Mouse (Mus musculus): Measurements from ENCODE around the gene Syngr3. TPM values are rescaled to one million over a fixed set of nuclear protein-coding genes. Genes with fewer than 3 reads are reported as not detected.
"Not testable (repeated sequence)": the region's sequence is repeated elsewhere in the genome, so short reads cannot be mapped to it uniquely, and the experiment has no call there.

The Syngr3 gene
- polyA plus RNA-seq, 1 experiment from 2014 or later = 0.11 TPM

GRCm38 (mm10) chr17:24676187-24676586 is 13.6 kb downstream of the Syngr3 start:
- TF ChIP-seq CTCF (IDR thresholded peaks at IDR 0.05; ENCODE audit: low read depth) (peak; percentile 87), EP300 (IDR thresholded peaks at IDR 0.05; ENCODE audit: low read depth) (no peak)
- Histone ChIP-seq H3K4me2 (ENCODE audit: low read depth, low read length) (no peak overlapping the region), H3K27ac (ENCODE audit: low read depth) (no peak overlapping the region), H3K9me3 (ENCODE audit: low read length) (no peaks in the 10 kb centered on the region), H3K36me3 (replicated peaks; ENCODE audit: insufficient read depth, low read length) (peaks cover 45% of the 10 kb centered on the region), H3K9ac (replicated peaks) (no peak overlapping the region), H3K4me1 (ENCODE audit: insufficient read depth) (peaks cover 23% of the 10 kb centered on the region), H3K4me3 (ENCODE audit: low read depth, low read length) (no peak overlapping the region), H3K27me3 (ENCODE audit: insufficient read depth, low read length) (no peaks in the 10 kb centered on the region)
- peak; percentile 33 for ATAC-seq
- 68% methylated on average over 2 of the region's 2 CpGs for WGBS (ENCODE audit: insufficient replicate concordance)
- peak; percentile 84 for DNase-seq

GRCm38 (mm10) chr17:24674277-24674676 is 15.5 kb downstream of the Syngr3 start:
- H3K4me3 ChIP-seq (ENCODE audit: low read depth, low read length) = no peak overlapping the region
- no peaks in the 10 kb centered on the region for H3K27me3 ChIP-seq (ENCODE audit: insufficient read depth, low read length)
- peaks cover 34% of the 10 kb centered on the region for H3K4me1 ChIP-seq (ENCODE audit: insufficient read depth)
- H3K36me3 ChIP-seq (replicated peaks; ENCODE audit: insufficient read depth, low read length) = peaks cover 28% of the 10 kb centered on the region
- H3K9me3 ChIP-seq (ENCODE audit: low read length) = no peaks in the 10 kb centered on the region
- H3K9ac ChIP-seq (replicated peaks) = no peak overlapping the region
- TF ChIP-seq EP300 (IDR thresholded peaks at IDR 0.05; ENCODE audit: low read depth) (no peak), CTCF (IDR thresholded peaks at IDR 0.05; ENCODE audit: low read depth) (no peak)
- 55% methylated on average over 7 of the region's 7 CpGs for WGBS (ENCODE audit: insufficient replicate concordance)
- no peak overlapping the region for H3K4me2 ChIP-seq (ENCODE audit: low read depth, low read length)
- H3K27ac ChIP-seq (ENCODE audit: low read depth) = no peak overlapping the region
- DNase-seq (no peak), ATAC-seq (no peak)

- Histone ChIP-seq H3K27ac (ENCODE audit: low read depth) (peak overlapping the region; percentile 31; the same call in 1 of the 2 replicates), H3K27me3 (ENCODE audit: insufficient read depth, low read length) (no peaks in the 10 kb centered on the region), H3K36me3 (replicated peaks; ENCODE audit: insufficient read depth, low read length) (peaks cover 7% of the 10 kb centered on the region), H3K9ac (replicated peaks) (no peak overlapping the region; the same call in 1 of the 2 replicates), H3K4me2 (ENCODE audit: low read depth, low read length) (peak overlapping the region; percentile 98), H3K4me3 (ENCODE audit: low read depth, low read length) (no peak overlapping the region), H3K4me1 (ENCODE audit: insufficient read depth) (peaks cover 40% of the 10 kb centered on the region), H3K9me3 (ENCODE audit: low read length) (no peaks in the 10 kb centered on the region)
- TF ChIP-seq CTCF (IDR thresholded peaks at IDR 0.05; ENCODE audit: low read depth) (no peak), EP300 (IDR thresholded peaks at IDR 0.05; ENCODE audit: low read depth) (no peak)
- ATAC-seq = peak; percentile 40
- peak; percentile 75 for DNase-seq
- WGBS (ENCODE audit: insufficient replicate concordance) = 10% methylated on average over 5 of the region's 5 CpGs
These were observed 17.6 kb downstream of the Syngr3 start for GRCm38 (mm10) chr17:24672141-24672540.

- no peak for DNase-seq
- H3K9ac ChIP-seq (replicated peaks) = peak overlapping the region; percentile 99; the same call in 1 of the 2 replicates
- TF ChIP-seq EP300 (IDR thresholded peaks at IDR 0.05; ENCODE audit: low read depth) = no peak
- TF ChIP-seq CTCF (IDR thresholded peaks at IDR 0.05; ENCODE audit: low read depth) = no peak
- peak overlapping the region; percentile 98 for H3K4me2 ChIP-seq (ENCODE audit: low read depth, low read length)
- no peak for ATAC-seq
- no peaks in the 10 kb centered on the region for H3K27me3 ChIP-seq (ENCODE audit: insufficient read depth, low read length)
- no peaks in the 10 kb centered on the region for H3K9me3 ChIP-seq (ENCODE audit: low read length)
- 54% methylated on average over 5 of the region's 5 CpGs for WGBS (ENCODE audit: insufficient replicate concordance)
- H3K4me3 ChIP-seq (ENCODE audit: low read depth, low read length) = no peak overlapping the region
- H3K4me1 ChIP-seq (ENCODE audit: insufficient read depth) = peaks cover 40% of the 10 kb centered on the region
- peak overlapping the region; percentile 31; the same call in 1 of the 2 replicates for H3K27ac ChIP-seq (ENCODE audit: low read depth)
- no peaks in the 10 kb centered on the region for H3K36me3 ChIP-seq (replicated peaks; ENCODE audit: insufficient read depth, low read length)
These were observed 18.4 kb downstream of the Syngr3 start for GRCm38 (mm10) chr17:24671346-24671745.

- 5% methylated on average over 8 of the region's 8 CpGs for WGBS (ENCODE audit: insufficient replicate concordance)
- Histone ChIP-seq H3K27me3 (ENCODE audit: insufficient read depth, low read length) (no peaks in the 10 kb centered on the region), H3K4me3 (ENCODE audit: low read depth, low read length) (peak overlapping the region; percentile 100), H3K4me1 (ENCODE audit: insufficient read depth) (peaks cover 40% of the 10 kb centered on the region), H3K27ac (ENCODE audit: low read depth) (peak overlapping the region; percentile 95), H3K36me3 (replicated peaks; ENCODE audit: insufficient read depth, low read length) (no peaks in the 10 kb centered on the region), H3K9me3 (ENCODE audit: low read length) (no peaks in the 10 kb centered on the region), H3K4me2 (ENCODE audit: low read depth, low read length) (peak overlapping the region; percentile 98), H3K9ac (replicated peaks) (peak overlapping the region; percentile 99)
- no peak for DNase-seq
- TF ChIP-seq CTCF (IDR thresholded peaks at IDR 0.05; ENCODE audit: low read depth) (no peak), EP300 (IDR thresholded peaks at IDR 0.05; ENCODE audit: low read depth) (no peak)
- ATAC-seq = no peak
These were observed 19.4 kb downstream of the Syngr3 start for GRCm38 (mm10) chr17:24670246-24670844.

GRCm38 (mm10) chr17:24669545-24670245 is 20.1 kb downstream of the Syngr3 start, which contains the start of gene Zfp598:
Gene Zfp598 (plus strand): TSS chr17:24669687.
- Histone ChIP-seq H3K4me1 (ENCODE audit: insufficient read depth) (peaks cover 40% of the 10 kb centered on the region), H3K27ac (ENCODE audit: low read depth) (peak within 1 kb of the TSS; percentile 95), H3K27me3 (ENCODE audit: insufficient read depth, low read length) (no peaks in the 10 kb centered on the region), H3K4me3 (ENCODE audit: low read depth, low read length) (peak within 1 kb of the TSS; percentile 100), H3K36me3 (replicated peaks; ENCODE audit: insufficient read depth, low read length) (no peaks in the 10 kb centered on the region), H3K9ac (replicated peaks) (peak within 1 kb of the TSS; percentile 99), H3K4me2 (ENCODE audit: low read depth, low read length) (peak within 1 kb of the TSS; percentile 98), H3K9me3 (ENCODE audit: low read length) (no peaks in the 10 kb centered on the region)
- ATAC-seq (peak; percentile 93), DNase-seq (peak; percentile 97)
- WGBS (ENCODE audit: insufficient replicate concordance) = 0% methylated on average over 52 of the region's 80 CpGs
- TF ChIP-seq EP300 (IDR thresholded peaks at IDR 0.05; ENCODE audit: low read depth) (no peak), CTCF (IDR thresholded peaks at IDR 0.05; ENCODE audit: low read depth) (peak; percentile 47)

- H3K27ac ChIP-seq (ENCODE audit: low read depth) = peak overlapping the region; percentile 95
- peak; percentile 4 for ATAC-seq
These were observed 20.6 kb downstream of the Syngr3 start for GRCm38 (mm10) chr17:24669214-24669544.

More at GRCm38 (mm10) chr17:24669214-24669544, 20.6 kb downstream of the Syngr3 start:
- H3K27me3 ChIP-seq (ENCODE audit: insufficient read depth, low read length); H3K36me3 ChIP-seq (replicated peaks; ENCODE audit: insufficient read depth, low read length); DNase-seq; H3K9me3 ChIP-seq (ENCODE audit: low read length): not testable (repeated sequence)
- 6% methylated on average over 15 of the region's 15 CpGs for WGBS (ENCODE audit: insufficient replicate concordance)
- Histone ChIP-seq H3K9ac (replicated peaks) (peak overlapping the region; percentile 99), H3K4me1 (ENCODE audit: insufficient read depth) (peaks cover 37% of the 10 kb centered on the region), H3K4me3 (ENCODE audit: low read depth, low read length) (peak overlapping the region; percentile 100), H3K4me2 (ENCODE audit: low read depth, low read length) (peak overlapping the region; percentile 98)
